Mouse (Mus musculus) kidney, adult 2 months (tissue): ENCODE measurements around the gene Dhrs11.

Source experiments
- CTCF ChIP-seq: fragments of 200-500 bp; conservative IDR thresholded peaks from 2 replicates; pipeline ENCODE4 v1.5.1; 2011; ENCODE audit warnings: low read depth, mild to moderate bottlenecking, control low read depth, low read length, moderate library complexity, mixed read lengths; ENCODE audit not compliant: insufficient read depth, insufficient read length
- POLR2A ChIP-seq: fragments of 200-500 bp; IDR thresholded peaks from one replicate; pipeline ENCODE4 v1.6.1; 2011; ENCODE audit warnings: low read depth, low read length, control low read depth

GRCm38 (mm10) chr11:84825261-84825807, 3.5 kb downstream of the Dhrs11 start:
- TF ChIP-seq CTCF (no peak), POLR2A (no peak)
